Mouse (Mus musculus): Measurements from ENCODE around the gene Elobl. TPM values are rescaled to one million over a fixed set of nuclear protein-coding genes. Genes with fewer than 3 reads are reported as not detected.

Gene Elobl
- polyA plus RNA-seq, 1 experiment from 2014 or later, result not detected

- H3K4me2 ChIP-seq (ENCODE audit: low read depth, low read length), result no peak overlapping the region
- H3K36me3 ChIP-seq (ENCODE audit: control insufficient read depth, insufficient read depth, low read length), result peaks cover 2% of the 10 kb centered on the region; the same call in 1 of the 2 replicates
- no peak overlapping the region for H3K9ac ChIP-seq (ENCODE audit: low read length)
- peaks cover 3% of the 10 kb centered on the region; the same call in 1 of the 2 replicates for H3K4me1 ChIP-seq (replicated peaks; ENCODE audit: control insufficient read depth, insufficient read depth, low read length)
- H3K4me3 ChIP-seq (ENCODE audit: low read length), result no peak overlapping the region
- ATAC-seq (ENCODE audit: low read depth), result no peak
- no peaks in the 10 kb centered on the region for H3K9me3 ChIP-seq (ENCODE audit: control insufficient read depth, low read length)
- WGBS, result 78% methylated on average over 13 of the region's 13 CpGs
- H3K27me3 ChIP-seq (ENCODE audit: control insufficient read depth, insufficient read depth, low read depth, low read length), result no peaks in the 10 kb centered on the region
- H3K27ac ChIP-seq (ENCODE audit: low read length), result no peak overlapping the region
Measured at GRCm38 (mm10) chr11:88950640-88951250, 16.0 kb downstream of the Elobl start.

- Histone ChIP-seq H3K9me3 (ENCODE audit: control insufficient read depth, low read length) (no peaks in the 10 kb centered on the region), H3K36me3 (ENCODE audit: control insufficient read depth, insufficient read depth, low read length) (peaks cover 2% of the 10 kb centered on the region; the same call in 1 of the 2 replicates)
Measured at GRCm38 (mm10) chr11:88949802-88950639, 16.7 kb downstream of the Elobl start.

DNA sequence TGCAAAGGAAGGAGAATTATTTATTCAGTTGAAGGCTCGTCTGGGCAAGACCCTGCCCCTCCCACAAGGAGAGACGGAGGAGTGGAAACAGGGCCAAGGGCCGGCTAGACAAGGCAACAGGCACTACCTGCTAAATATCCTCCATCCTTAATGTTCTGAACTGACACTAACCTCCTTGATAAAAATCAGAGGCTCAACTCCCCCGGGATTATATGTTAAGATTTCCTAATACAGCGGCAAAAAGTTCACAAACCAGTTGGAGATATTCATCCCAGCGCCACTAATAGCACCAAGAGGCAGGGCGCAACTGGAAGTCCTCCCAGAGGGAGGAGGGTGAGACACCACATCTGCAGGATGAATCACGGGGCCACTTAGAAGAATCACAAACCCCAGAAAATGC is 17.8 kb downstream of the Elobl start:
- Histone ChIP-seq H3K27me3 (ENCODE audit: control insufficient read depth, insufficient read depth, low read depth, low read length) (no peaks in the 10 kb centered on the region), H3K4me2 (ENCODE audit: low read depth, low read length) (no peak overlapping the region), H3K4me3 (ENCODE audit: low read length) (no peak overlapping the region), H3K9me3 (ENCODE audit: control insufficient read depth, low read length) (no peaks in the 10 kb centered on the region), H3K4me1 (replicated peaks; ENCODE audit: control insufficient read depth, insufficient read depth, low read length) (no peaks in the 10 kb centered on the region), H3K27ac (ENCODE audit: low read length) (no peak overlapping the region), H3K36me3 (ENCODE audit: control insufficient read depth, insufficient read depth, low read length) (peaks cover 6% of the 10 kb centered on the region), H3K9ac (ENCODE audit: low read length) (no peak overlapping the region)
- no peak for ATAC-seq (ENCODE audit: low read depth)
- WGBS, result 68% methylated on average over 8 of the region's 8 CpGs

More at GRCm38 (mm10) chr11:88949802-88950639, 16.7 kb downstream of the Elobl start:
- Histone ChIP-seq H3K4me2 (ENCODE audit: low read depth, low read length) (no peak overlapping the region), H3K27me3 (ENCODE audit: control insufficient read depth, insufficient read depth, low read depth, low read length) (no peaks in the 10 kb centered on the region), H3K27ac (ENCODE audit: low read length) (no peak overlapping the region), H3K9ac (ENCODE audit: low read length) (no peak overlapping the region), H3K4me1 (replicated peaks; ENCODE audit: control insufficient read depth, insufficient read depth, low read length) (no peaks in the 10 kb centered on the region; the same call in 1 of the 2 replicates), H3K4me3 (ENCODE audit: low read length) (no peak overlapping the region)
- no peak for ATAC-seq (ENCODE audit: low read depth)
- 87% methylated on average over 8 of the region's 8 CpGs for WGBS

- ATAC-seq (ENCODE audit: low read depth), result no peak
- 73% methylated on average over 7 of the region's 8 CpGs for WGBS
Measured at GRCm38 (mm10) chr11:88945971-88946585, 20.7 kb downstream of the Elobl start.

DNA sequence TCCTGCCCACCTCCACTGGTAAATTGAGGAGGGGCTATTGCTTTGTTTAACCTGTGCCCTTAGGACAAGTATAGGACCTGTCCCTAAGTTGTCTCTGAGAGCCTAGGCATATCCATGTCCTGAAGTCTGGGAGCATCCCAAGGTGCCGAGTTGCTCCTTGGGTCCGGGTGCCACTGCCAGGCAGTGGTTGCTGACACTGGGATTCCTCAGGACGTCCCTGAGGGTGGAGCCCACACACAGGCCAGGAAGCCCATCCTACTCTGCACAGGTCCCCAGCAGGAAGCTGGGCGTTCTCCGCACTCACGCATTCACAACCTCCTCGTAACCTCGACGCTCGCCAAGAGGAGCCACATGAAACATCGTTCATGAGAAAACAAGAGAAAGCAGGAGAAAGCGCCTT is 25.2 kb downstream of the Elobl start:
- H3K4me1 ChIP-seq (replicated peaks; ENCODE audit: control insufficient read depth, insufficient read depth, low read length), result no peaks in the 10 kb centered on the region
- 84% methylated on average over 12 of the region's 12 CpGs for WGBS
- H3K9ac ChIP-seq (ENCODE audit: low read length), result no peak overlapping the region
- no peaks in the 10 kb centered on the region for H3K27me3 ChIP-seq (ENCODE audit: control insufficient read depth, insufficient read depth, low read depth, low read length)
- no peak overlapping the region for H3K4me2 ChIP-seq (ENCODE audit: low read depth, low read length)
- no peak overlapping the region for H3K27ac ChIP-seq (ENCODE audit: low read length)
- H3K36me3 ChIP-seq (ENCODE audit: control insufficient read depth, insufficient read depth, low read length), result peaks cover 7% of the 10 kb centered on the region
- H3K4me3 ChIP-seq (ENCODE audit: low read length), result no peak overlapping the region
- no peaks in the 10 kb centered on the region for H3K9me3 ChIP-seq (ENCODE audit: control insufficient read depth, low read length)
- no peak for ATAC-seq (ENCODE audit: low read depth)

More at GRCm38 (mm10) chr11:88945971-88946585, 20.7 kb downstream of the Elobl start:
- no peak overlapping the region for H3K4me2 ChIP-seq (ENCODE audit: low read depth, low read length)
- H3K4me3 ChIP-seq (ENCODE audit: low read length), result no peak overlapping the region
- no peaks in the 10 kb centered on the region for H3K4me1 ChIP-seq (replicated peaks; ENCODE audit: control insufficient read depth, insufficient read depth, low read length)
- peaks cover 3% of the 10 kb centered on the region for H3K36me3 ChIP-seq (ENCODE audit: control insufficient read depth, insufficient read depth, low read length)
- no peak overlapping the region for H3K27ac ChIP-seq (ENCODE audit: low read length)
- H3K9me3 ChIP-seq (ENCODE audit: control insufficient read depth, low read length), result no peaks in the 10 kb centered on the region
- H3K9ac ChIP-seq (ENCODE audit: low read length), result no peak overlapping the region
- H3K27me3 ChIP-seq (ENCODE audit: control insufficient read depth, insufficient read depth, low read depth, low read length), result no peaks in the 10 kb centered on the region

GRCm38 (mm10) chr11:88939634-88940033 is 27.1 kb downstream of the Elobl start:
- H3K9ac ChIP-seq (ENCODE audit: low read length), result no peak overlapping the region
- no peak overlapping the region for H3K4me3 ChIP-seq (ENCODE audit: low read length)
- H3K9me3 ChIP-seq (ENCODE audit: control insufficient read depth, low read length), result no peaks in the 10 kb centered on the region
- no peak for ATAC-seq (ENCODE audit: low read depth)
- no peaks in the 10 kb centered on the region for H3K4me1 ChIP-seq (replicated peaks; ENCODE audit: control insufficient read depth, insufficient read depth, low read length)
- no peaks in the 10 kb centered on the region for H3K27me3 ChIP-seq (ENCODE audit: control insufficient read depth, insufficient read depth, low read depth, low read length)
- 94% methylated on average over 4 of the region's 4 CpGs for WGBS
- H3K36me3 ChIP-seq (ENCODE audit: control insufficient read depth, insufficient read depth, low read length), result peaks cover 7% of the 10 kb centered on the region
- H3K4me2 ChIP-seq (ENCODE audit: low read depth, low read length), result no peak overlapping the region
- no peak overlapping the region for H3K27ac ChIP-seq (ENCODE audit: low read length)

- Histone ChIP-seq H3K9me3 (ENCODE audit: control insufficient read depth, low read length) (no peaks in the 10 kb centered on the region), H3K36me3 (ENCODE audit: control insufficient read depth, insufficient read depth, low read length) (peaks cover 3% of the 10 kb centered on the region), H3K27ac (ENCODE audit: low read length) (no peak overlapping the region), H3K4me3 (ENCODE audit: low read length) (no peak overlapping the region), H3K9ac (ENCODE audit: low read length) (no peak overlapping the region), H3K27me3 (ENCODE audit: control insufficient read depth, insufficient read depth, low read depth, low read length) (no peaks in the 10 kb centered on the region), H3K4me1 (replicated peaks; ENCODE audit: control insufficient read depth, insufficient read depth, low read length) (no peaks in the 10 kb centered on the region), H3K4me2 (ENCODE audit: low read depth, low read length) (no peak overlapping the region)
- no peak for ATAC-seq (ENCODE audit: low read depth)
- WGBS, result 97% methylated on average over 2 of the region's 2 CpGs
Measured at GRCm38 (mm10) chr11:88938770-88939169, 28.0 kb downstream of the Elobl start.

DNA sequence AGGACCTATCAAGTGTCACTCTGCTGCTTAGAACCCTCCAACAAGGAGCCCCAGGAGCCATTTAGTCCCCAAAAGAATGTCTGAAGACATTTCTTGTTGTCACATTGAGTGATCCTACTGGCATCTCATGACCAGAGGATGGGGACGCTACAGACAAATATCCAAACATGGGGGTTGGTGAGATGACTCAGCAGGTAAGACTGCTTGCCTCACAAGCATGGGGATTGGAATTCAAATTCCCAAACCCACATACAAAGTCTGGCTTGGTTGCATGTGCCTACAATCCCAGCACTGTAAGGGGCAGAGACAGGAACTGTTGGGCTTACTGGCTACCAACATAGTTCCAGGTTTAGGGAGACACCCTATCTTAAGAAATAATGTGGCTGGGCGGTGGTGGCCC is 28.8 kb downstream of the Elobl start:
- no peak overlapping the region for H3K27ac ChIP-seq (ENCODE audit: low read length)
- no peaks in the 10 kb centered on the region for H3K27me3 ChIP-seq (ENCODE audit: control insufficient read depth, insufficient read depth, low read depth, low read length)
- WGBS, result 85% methylated on average over 2 of the region's 2 CpGs
- no peak overlapping the region for H3K4me2 ChIP-seq (ENCODE audit: low read depth, low read length)
- H3K9ac ChIP-seq (ENCODE audit: low read length), result no peak overlapping the region
- H3K36me3 ChIP-seq (ENCODE audit: control insufficient read depth, insufficient read depth, low read length), result peaks cover 3% of the 10 kb centered on the region
- H3K4me3 ChIP-seq (ENCODE audit: low read length), result no peak overlapping the region
- no peak for ATAC-seq (ENCODE audit: low read depth)
- H3K9me3 ChIP-seq (ENCODE audit: control insufficient read depth, low read length), result no peaks in the 10 kb centered on the region
- H3K4me1 ChIP-seq (replicated peaks; ENCODE audit: control insufficient read depth, insufficient read depth, low read length), result no peaks in the 10 kb centered on the region
